Mouse (Mus musculus): ENCODE data around the gene Zfp146. TPM values are rescaled to one million over a fixed set of nuclear protein-coding genes. Genes with fewer than 3 reads are reported as not detected.
"Not testable (repeated sequence)": the region's sequence is repeated elsewhere in the genome, so short reads cannot be mapped to it uniquely, and the experiment has no call there.

Gene Zfp146
- polyA plus RNA-seq, 1 experiment = 3.0 TPM

- WGBS = 89% methylated on average over 12 of the region's 12 CpGs
- no peak for TF ChIP-seq CTCF (IDR thresholded peaks at IDR 0.05; ENCODE audit: extremely low read depth, insufficient read length, insufficient replicate concordance, low read depth, low read length)
- TF ChIP-seq POLR2A (IDR thresholded peaks at IDR 0.05; ENCODE audit: low read depth, low read length) = no peak
- H3K4me1 ChIP-seq (ENCODE audit: control insufficient read depth, insufficient read depth, insufficient read length, low read length) = peaks cover 30% of the 10 kb centered on the region
- no peak overlapping the region for H3K27ac ChIP-seq (ENCODE audit: insufficient read depth, low read depth, low read length)
- peaks cover 48% of the 10 kb centered on the region for H3K36me3 ChIP-seq (ENCODE audit: control insufficient read depth, insufficient read depth, low read length)
- no peaks in the 10 kb centered on the region for H3K27me3 ChIP-seq (ENCODE audit: control insufficient read depth, insufficient read depth, low read length)
- no peak overlapping the region for H3K4me3 ChIP-seq (ENCODE audit: low read depth, low read length)
Measured at GRCm38 (mm10) chr7:30192088-30192487, 22.5 kb upstream of the Zfp146 start.

DNA sequence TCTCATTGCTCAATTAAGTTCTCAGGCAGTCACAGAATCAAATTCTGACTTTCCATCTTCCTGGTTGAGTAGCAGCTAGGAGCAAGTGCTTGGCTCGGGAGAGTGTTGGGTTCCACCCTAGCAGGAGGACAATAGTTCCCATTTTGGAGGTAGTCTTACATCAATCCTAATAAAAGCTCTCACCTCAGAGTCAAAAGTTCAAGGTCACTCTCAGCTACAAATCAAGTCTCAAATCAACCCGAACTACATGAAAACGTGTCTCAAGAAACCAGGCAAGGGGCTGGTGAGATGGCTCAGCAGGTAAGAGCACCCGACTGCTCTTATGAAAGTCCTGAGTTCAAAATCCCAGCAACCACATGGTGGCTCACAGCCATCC lies 19.6 kb upstream of the Zfp146 start:
- no peaks in the 10 kb centered on the region for H3K27me3 ChIP-seq (ENCODE audit: control insufficient read depth, insufficient read depth, low read length)
- TF ChIP-seq CTCF (IDR thresholded peaks at IDR 0.05; ENCODE audit: extremely low read depth, insufficient read length, insufficient replicate concordance, low read depth, low read length) (no peak), POLR2A (IDR thresholded peaks at IDR 0.05; ENCODE audit: low read depth, low read length) (no peak)
- peaks cover 34% of the 10 kb centered on the region for H3K4me1 ChIP-seq (ENCODE audit: control insufficient read depth, insufficient read depth, insufficient read length, low read length)
- peaks cover 61% of the 10 kb centered on the region for H3K36me3 ChIP-seq (ENCODE audit: control insufficient read depth, insufficient read depth, low read length)
- 0 out of 2 replicates have a peak overlapping the region, but pooled peaks have one; percentile 15 for H3K27ac ChIP-seq (ENCODE audit: insufficient read depth, low read depth, low read length)
- WGBS = 83% methylated on average over 4 of the region's 4 CpGs
- no peak overlapping the region for H3K4me3 ChIP-seq (ENCODE audit: low read depth, low read length)

DNA sequence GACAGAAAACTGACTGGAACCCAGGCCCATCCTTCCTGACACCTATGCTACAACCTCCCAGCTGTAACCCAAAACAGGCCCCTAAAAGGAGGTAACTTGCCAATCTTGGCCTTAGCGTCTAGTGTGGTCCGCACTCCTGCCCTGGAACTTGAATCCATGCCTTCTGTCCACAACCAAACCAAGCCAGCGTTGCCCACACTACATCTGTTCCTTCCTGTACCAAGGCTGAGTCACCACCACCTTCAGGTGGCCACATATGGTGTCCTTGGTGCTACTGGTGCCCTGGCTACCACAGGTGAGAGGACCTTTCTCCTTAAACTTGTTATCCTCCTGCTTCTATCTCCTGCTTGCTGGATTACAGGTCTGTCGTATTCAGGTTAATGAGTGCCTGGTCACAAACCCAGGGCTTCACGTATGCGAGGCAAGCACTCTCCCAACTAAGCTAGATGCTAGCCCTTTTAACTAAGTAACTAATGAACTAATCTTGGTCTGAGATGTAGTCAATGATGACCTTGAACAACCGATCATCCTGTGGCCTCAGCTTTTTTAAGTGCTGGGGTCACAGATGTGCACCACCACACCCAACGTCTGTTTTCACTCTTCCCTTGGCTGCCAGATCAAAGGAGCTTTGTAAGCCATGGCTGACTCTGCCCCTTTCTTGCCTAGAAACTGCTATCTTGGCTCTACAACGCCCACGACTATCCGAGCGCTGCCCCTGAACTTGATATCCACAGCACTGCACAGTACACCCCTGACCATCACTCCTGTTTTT lies 19.0 kb upstream of the Zfp146 start:
- Histone ChIP-seq H3K27me3 (ENCODE audit: control insufficient read depth, insufficient read depth, low read length) (no peaks in the 10 kb centered on the region), H3K36me3 (ENCODE audit: control insufficient read depth, insufficient read depth, low read length) (peaks cover 61% of the 10 kb centered on the region), H3K4me1 (ENCODE audit: control insufficient read depth, insufficient read depth, insufficient read length, low read length) (peaks cover 35% of the 10 kb centered on the region), H3K4me3 (ENCODE audit: low read depth, low read length) (no peak overlapping the region), H3K27ac (ENCODE audit: insufficient read depth, low read depth, low read length) (0 out of 2 replicates have a peak overlapping the region, but pooled peaks have one; percentile 15)
- 75% methylated on average over 12 of the region's 12 CpGs for WGBS
- TF ChIP-seq CTCF (IDR thresholded peaks at IDR 0.05; ENCODE audit: extremely low read depth, insufficient read length, insufficient replicate concordance, low read depth, low read length) (no peak), POLR2A (IDR thresholded peaks at IDR 0.05; ENCODE audit: low read depth, low read length) (no peak)

DNA sequence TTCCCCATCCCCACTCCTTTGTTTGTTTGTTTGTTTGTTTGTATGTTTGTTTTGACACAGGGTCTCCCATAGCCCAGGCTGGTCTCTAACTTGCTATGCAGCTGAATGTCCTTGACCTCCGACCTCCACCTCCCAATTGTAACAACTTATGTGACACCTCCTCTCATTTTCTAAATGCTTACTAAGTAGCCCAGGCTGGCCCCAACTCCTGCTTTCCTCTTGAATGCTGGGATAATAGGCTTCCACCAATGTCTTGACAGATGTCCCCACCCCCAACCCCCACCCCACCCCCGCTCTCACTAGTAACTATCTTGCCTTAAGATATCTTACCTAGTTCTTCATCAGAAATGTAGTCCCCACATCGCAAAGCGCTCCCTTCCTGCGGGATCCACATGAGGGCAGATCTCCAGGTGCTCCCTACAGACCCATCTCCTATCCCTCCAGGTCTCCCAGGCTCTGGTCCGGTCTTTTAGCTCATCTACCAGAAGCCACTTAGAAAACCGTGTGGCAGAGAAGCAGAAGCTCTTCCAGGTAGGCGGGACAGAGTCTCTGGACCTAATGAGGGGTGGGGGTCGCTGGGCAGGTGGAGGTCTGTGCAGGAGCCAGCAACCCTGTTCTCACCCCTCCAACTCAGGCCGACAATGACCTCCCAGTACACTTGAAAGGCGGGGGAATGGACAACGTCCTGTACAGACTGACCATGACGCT lies 15.2 kb upstream of the Zfp146 start:
- H3K4me1 ChIP-seq (ENCODE audit: control insufficient read depth, insufficient read depth, insufficient read length, low read length) = peaks cover 31% of the 10 kb centered on the region
- peak overlapping the region; percentile 60; the same call in 1 of the 2 replicates for H3K4me3 ChIP-seq (ENCODE audit: low read depth, low read length)
- TF ChIP-seq CTCF (IDR thresholded peaks at IDR 0.05; ENCODE audit: extremely low read depth, insufficient read length, insufficient replicate concordance, low read depth, low read length) (no peak), POLR2A (IDR thresholded peaks at IDR 0.05; ENCODE audit: low read depth, low read length) (no peak)
- peaks cover 35% of the 10 kb centered on the region for H3K36me3 ChIP-seq (ENCODE audit: control insufficient read depth, insufficient read depth, low read length)
- WGBS = 85% methylated on average over 13 of the region's 13 CpGs
- no peaks in the 10 kb centered on the region for H3K27me3 ChIP-seq (ENCODE audit: control insufficient read depth, insufficient read depth, low read length)
- peak overlapping the region; percentile 72 for H3K27ac ChIP-seq (ENCODE audit: insufficient read depth, low read depth, low read length)

- H3K27ac ChIP-seq (ENCODE audit: insufficient read depth, low read depth, low read length) = peak within 1 kb of the TSS; percentile 72
- H3K4me1 ChIP-seq (ENCODE audit: control insufficient read depth, insufficient read depth, insufficient read length, low read length) = peaks cover 31% of the 10 kb centered on the region
- H3K27me3 ChIP-seq (ENCODE audit: control insufficient read depth, insufficient read depth, low read length) = no peaks in the 10 kb centered on the region
- peak within 1 kb of the TSS; percentile 60 for H3K4me3 ChIP-seq (ENCODE audit: low read depth, low read length)
- WGBS = 1% methylated on average over 11 of the region's 11 CpGs
- TF ChIP-seq POLR2A (IDR thresholded peaks at IDR 0.05; ENCODE audit: low read depth, low read length) (peak; percentile 63; the same call in 1 of the 2 replicates), CTCF (IDR thresholded peaks at IDR 0.05; ENCODE audit: extremely low read depth, insufficient read length, insufficient replicate concordance, low read depth, low read length) (no peak)
- peaks cover 29% of the 10 kb centered on the region for H3K36me3 ChIP-seq (ENCODE audit: control insufficient read depth, insufficient read depth, low read length)
Measured at GRCm38 (mm10) chr7:30183879-30184289, 14.3 kb upstream of the Zfp146 start, which contains the start of gene Cox7a1. Gene Cox7a1 (plus strand): TSS chr7:30184144.

DNA sequence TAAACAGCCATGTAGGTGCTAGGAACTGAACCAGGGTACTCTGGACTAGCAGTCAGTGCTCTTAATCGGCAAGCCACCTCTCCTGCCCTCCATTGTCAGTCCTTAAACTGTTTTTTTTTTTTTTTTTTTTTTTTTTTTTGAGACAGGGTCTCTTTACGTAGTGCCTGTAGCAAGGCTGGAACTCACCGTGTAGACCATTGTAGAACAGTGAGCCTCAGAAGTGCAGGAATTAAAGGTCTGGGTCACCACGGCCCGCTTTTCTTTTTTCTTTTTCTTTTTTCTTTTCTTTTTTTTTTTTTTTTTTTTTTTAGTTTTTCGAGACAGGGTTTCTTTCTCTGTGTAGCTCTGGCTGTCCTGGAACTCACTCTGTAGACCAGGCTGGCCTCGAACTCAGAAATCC lies 13.6 kb upstream of the Zfp146 start:
- H3K27me3 ChIP-seq (ENCODE audit: control insufficient read depth, insufficient read depth, low read length); H3K4me3 ChIP-seq (ENCODE audit: low read depth, low read length); H3K27ac ChIP-seq (ENCODE audit: insufficient read depth, low read depth, low read length): not testable (repeated sequence)
- WGBS = 65% methylated on average over 7 of the region's 7 CpGs
- Histone ChIP-seq H3K4me1 (ENCODE audit: control insufficient read depth, insufficient read depth, insufficient read length, low read length) (peaks cover 27% of the 10 kb centered on the region), H3K36me3 (ENCODE audit: control insufficient read depth, insufficient read depth, low read length) (peaks cover 29% of the 10 kb centered on the region)

DNA sequence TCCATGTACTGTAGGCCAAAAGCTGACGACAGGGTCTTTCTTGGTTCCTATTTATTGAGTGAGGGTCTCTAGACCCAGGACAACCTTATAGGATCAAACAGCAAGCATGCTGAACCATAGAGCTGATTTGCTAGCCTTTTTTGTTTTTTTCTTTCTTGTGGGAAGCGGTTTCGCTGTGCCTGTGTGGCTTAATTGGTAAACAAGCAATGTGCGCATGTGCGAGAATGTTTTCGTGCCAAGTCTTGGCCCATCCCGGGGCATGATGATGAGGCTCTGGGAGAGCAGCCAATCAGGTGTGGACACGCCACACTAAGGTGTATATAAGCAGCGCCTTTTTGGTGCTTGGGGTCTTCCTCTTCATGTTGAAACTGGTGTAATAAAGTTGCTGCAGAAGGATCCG lies 12.4 kb upstream of the Zfp146 start:
- H3K4me3 ChIP-seq (ENCODE audit: low read depth, low read length); H3K27me3 ChIP-seq (ENCODE audit: control insufficient read depth, insufficient read depth, low read length); H3K27ac ChIP-seq (ENCODE audit: insufficient read depth, low read depth, low read length): not testable (repeated sequence)
- 90% methylated on average over 10 of the region's 10 CpGs for WGBS
- H3K36me3 ChIP-seq (ENCODE audit: control insufficient read depth, insufficient read depth, low read length) = peaks cover 26% of the 10 kb centered on the region
- H3K4me1 ChIP-seq (ENCODE audit: control insufficient read depth, insufficient read depth, insufficient read length, low read length) = peaks cover 21% of the 10 kb centered on the region

Data from small intestine, adult 2 months (tissue).